Mouse (Mus musculus) intestine, embryonic 14.5 days (tissue): Measurements from ENCODE around the gene Krtap12-1. TPM values are rescaled to one million over a fixed set of nuclear protein-coding genes. Genes with fewer than 3 reads are reported as not detected.
"Not testable (repeated sequence)": the region's sequence is repeated elsewhere in the genome, so short reads cannot be mapped to it uniquely, and the experiment has no call there.

Source experiments
- ATAC-seq: fragments of 200-750 bp; cut with Nextera tagmentation; replicated peaks from 2 replicates; pipeline ENCODE4 v1.8.0; 2017; ENCODE audit warnings: low read depth, moderate number of reproducible peaks, moderate TSS enrichment, moderate library complexity; ENCODE audit not compliant: low FRiP score, low TSS enrichment
- DNase-seq: peaks from one replicate; pipeline ENCODE4 v3.0.0-alpha.2; 2018; ENCODE audit warnings: low spot score
- H3K27ac ChIP-seq: fragments of 300-500 bp; sonication (generic); 2 replicates; pipeline ENCODE4 v1.5.1; 2014; ENCODE audit warnings: low read depth, mild to moderate bottlenecking, control low read depth
- H3K27me3 ChIP-seq: fragments of 300-500 bp; sonication (generic); replicated peaks from 2 replicates; pipeline ENCODE4 v1.6.1; 2014; ENCODE audit warnings: low read length, control low read depth; ENCODE audit not compliant: control insufficient read depth, insufficient read depth
- H3K36me3 ChIP-seq: fragments of 300-500 bp; sonication (generic); 2 replicates; pipeline ENCODE4 v1.6.1; 2014; ENCODE audit warnings: low read length, control low read depth; ENCODE audit not compliant: control insufficient read depth, insufficient read depth
- H3K4me1 ChIP-seq: fragments of 300-500 bp; sonication (generic); replicated peaks from 2 replicates; pipeline ENCODE4 v1.6.1; 2014; ENCODE audit warnings: low read length, control low read depth, mixed read lengths; ENCODE audit not compliant: control insufficient read depth, insufficient read depth
- H3K4me2 ChIP-seq: fragments of 300-500 bp; sonication (generic); 2 replicates; pipeline ENCODE4 v1.6.1; 2014; ENCODE audit warnings: low read length
- H3K4me3 ChIP-seq: fragments of 300-500 bp; sonication (generic); 2 replicates; pipeline ENCODE4 v1.5.1; 2014; ENCODE audit warnings: low read depth, low read length, control low read depth, mixed read lengths
- H3K9ac ChIP-seq: fragments of 300-500 bp; sonication (generic); 2 replicates; pipeline ENCODE4 v1.6.1; 2014; ENCODE audit warnings: mild to moderate bottlenecking, low read length
- H3K9me3 ChIP-seq: fragments of 300-500 bp; sonication (generic); 2 replicates; pipeline ENCODE4 v1.6.1; 2016; ENCODE audit warnings: low read length, control low read depth; ENCODE audit not compliant: control insufficient read depth
- WGBS: fragments of 180-500 bp; shearing (Covaris S2); extraction: QIAGEN DNeasy Blood & Tissue Kit; methylation state at CpG from one replicate; pipeline ENCODE4 v1.1.7; 2014; 5-methylcytosine and 5-hydroxymethylcytosine counted together
- polyA plus RNA-seq: library from polyadenylated mRNA; unstranded; fragments of >200 nt; fragmentation: Nextera tagmentation; extraction: Ambion mirVana; gene quantifications from 2 replicates; pipeline ENCODE4 v1.2.1, GENCODE M21; 2014

Krtap12-1 gene
- polyA plus RNA-seq, 1 experiment from 2014 or later: not detected

- not testable (repeated sequence) for DNase-seq, H3K36me3 ChIP-seq, H3K27me3 ChIP-seq, H3K27ac ChIP-seq, H3K4me1 ChIP-seq, H3K4me2 ChIP-seq, H3K4me3 ChIP-seq, H3K9ac ChIP-seq, H3K9me3 ChIP-seq, ATAC-seq
- no CpG with 5 or more reads among the region's 1 CpGs for WGBS
Observed at GRCm38 (mm10) chr10:77759582-77759981, 39.2 kb downstream of the Krtap12-1 start, which contains the start of gene Gm3233. Gene Gm3233 (minus strand): TSS chr10:77759682.

GRCm38 (mm10) chr10:77769727-77770126 is 49.3 kb downstream of the Krtap12-1 start:
- Histone ChIP-seq H3K27ac (no peak overlapping the region), H3K36me3 (no peaks in the 10 kb centered on the region), H3K4me1 (no peaks in the 10 kb centered on the region), H3K4me3 (no peak overlapping the region), H3K9ac (no peak overlapping the region), H3K27me3 (no peaks in the 10 kb centered on the region), H3K4me2 (no peak overlapping the region), H3K9me3 (no peaks in the 10 kb centered on the region)
- ATAC-seq (no peak), DNase-seq (no peak)
- 81% methylated on average over 1 of the region's 1 CpGs for WGBS

Other genes with a start within 250 kb of the Krtap12-1 start
- 39.1 and 41.0 TPM in 2 replicates for gene Fam207a, start 204.8 kb upstream of the Krtap12-1 start, polyA plus RNA-seq
- gene Itgb2, start 190.3 kb upstream of the Krtap12-1 start, polyA plus RNA-seq: 1.9 and 3.1 TPM in 2 replicates
- gene Pttg1ip, start 138.9 kb upstream of the Krtap12-1 start, polyA plus RNA-seq: 155 and 156 TPM in 2 replicates
- 314 and 336 TPM in 2 replicates for gene Sumo3, start 114.5 kb upstream of the Krtap12-1 start, polyA plus RNA-seq
- gene Gm49325, start 114.4 kb upstream of the Krtap12-1 start, polyA plus RNA-seq: 2.0 TPM in 1 of 2 replicates, not detected in the other
- 46.7 and 48.5 TPM in 2 replicates for gene Ube2g2, start 98.3 kb upstream of the Krtap12-1 start, polyA plus RNA-seq
- 0.62 and 1.2 TPM in 2 replicates for gene Tspear, start 34.0 kb upstream of the Krtap12-1 start, polyA plus RNA-seq
- gene Gm19402, start 29.8 kb upstream of the Krtap12-1 start, polyA plus RNA-seq: not detected in 2 replicates
- gene Gm9508, start 23.4 kb upstream of the Krtap12-1 start, polyA plus RNA-seq: not detected in 2 replicates
- not detected in 2 replicates for gene Gm10272, start 14.0 kb upstream of the Krtap12-1 start, polyA plus RNA-seq
- not detected in 2 replicates for gene Gm10024, start 9.1 kb upstream of the Krtap12-1 start, polyA plus RNA-seq
- gene Gm10142, start 4.8 kb upstream of the Krtap12-1 start, polyA plus RNA-seq: not detected in 2 replicates
- not detected in 2 replicates for gene Gm10100, start 5.9 kb downstream of the Krtap12-1 start, polyA plus RNA-seq
- gene Gm18596, start 22.0 kb downstream of the Krtap12-1 start, polyA plus RNA-seq: not detected in 2 replicates
- not detected in 2 replicates for gene Gm9736, start 30.8 kb downstream of the Krtap12-1 start, polyA plus RNA-seq
- not detected in 2 replicates for gene Gm3233, start 39.1 kb downstream of the Krtap12-1 start, polyA plus RNA-seq
- not detected in 2 replicates for gene Gm3238, start 50.7 kb downstream of the Krtap12-1 start, polyA plus RNA-seq
- gene Gm7138, start 56.3 kb downstream of the Krtap12-1 start, polyA plus RNA-seq: not detected in 2 replicates
- not detected in 2 replicates for gene Gm3250, start 61.9 kb downstream of the Krtap12-1 start, polyA plus RNA-seq
- gene Gm7137, start 67.6 kb downstream of the Krtap12-1 start, polyA plus RNA-seq: not detected in 2 replicates
- not detected in 2 replicates for gene Gm9639, start 74.5 kb downstream of the Krtap12-1 start, polyA plus RNA-seq
- not detected in 2 replicates for gene Gm19668, start 78.5 kb downstream of the Krtap12-1 start, polyA plus RNA-seq
- gene Gm9507, start 91.2 kb downstream of the Krtap12-1 start, polyA plus RNA-seq: not detected in 2 replicates
- not detected in 2 replicates for gene Gm2696, start 94.1 kb downstream of the Krtap12-1 start, polyA plus RNA-seq
- gene Krtap10-4, start 106.5 kb downstream of the Krtap12-1 start, polyA plus RNA-seq: not detected in 2 replicates
- not detected in 2 replicates for gene Krtap10-10, start 115.3 kb downstream of the Krtap12-1 start, polyA plus RNA-seq
- not detected in 2 replicates for gene Gm36176, start 126.2 kb downstream of the Krtap12-1 start, polyA plus RNA-seq
- not detected in 2 replicates for gene Gm10318, start 132.3 kb downstream of the Krtap12-1 start, polyA plus RNA-seq
- gene Gm3285, start 141.4 kb downstream of the Krtap12-1 start, polyA plus RNA-seq: not detected in 2 replicates
- 3.9 and 4.2 TPM in 2 replicates for gene Lrrc3, start 181.9 kb downstream of the Krtap12-1 start, polyA plus RNA-seq
- gene Trpm2, start 250.0 kb downstream of the Krtap12-1 start, polyA plus RNA-seq: 0.42 and 1.2 TPM in 2 replicates